Mouse (Mus musculus) midbrain, embryonic 14.5 days (tissue): ENCODE results near the gene Zfp941. TPM values are rescaled to one million over a fixed set of nuclear protein-coding genes. Genes with fewer than 3 reads are reported as not detected.
A peak's percentile ranks its signal among the peaks of the same experiment; 100 is the strongest.

Experiments
- ATAC-seq: fragments of 200-750 bp; cut with Nextera tagmentation; 2 replicates; pipeline ENCODE4 v1.8.0; 2017; ENCODE audit warnings: moderate number of reproducible peaks, moderate library complexity; ENCODE audit not compliant: low FRiP score, low TSS enrichment
- DNase-seq: peaks from one replicate; pipeline ENCODE4 v3.0.0-alpha.2; 2015
- H3K27ac ChIP-seq: fragments of 300-500 bp; sonication (generic); replicated peaks from 2 replicates; pipeline ENCODE4 v1.5.1; 2014; ENCODE audit warnings: mild to moderate bottlenecking, low read depth, low read length, moderate library complexity
- H3K27me3 ChIP-seq: fragments of 300-500 bp; sonication (generic); 2 replicates; pipeline ENCODE4 v1.6.1; 2014; ENCODE audit warnings: low read length, control low read depth, mixed read lengths; ENCODE audit not compliant: control insufficient read depth, insufficient read depth
- H3K36me3 ChIP-seq: fragments of 300-500 bp; sonication (generic); 2 replicates; pipeline ENCODE4 v1.6.1; 2014; ENCODE audit warnings: low read length, control low read depth; ENCODE audit not compliant: control insufficient read depth, insufficient read depth
- H3K4me1 ChIP-seq: fragments of 300-500 bp; sonication (generic); 2 replicates; pipeline ENCODE4 v1.6.1; 2014; ENCODE audit warnings: mild to moderate bottlenecking, antibody characterized with exemption, low read length, control low read depth; ENCODE audit not compliant: control insufficient read depth, insufficient read depth
- H3K4me2 ChIP-seq: fragments of 300-500 bp; sonication (generic); 2 replicates; pipeline ENCODE4 v1.6.1; 2014; ENCODE audit warnings: mild to moderate bottlenecking, low read length, moderate library complexity
- H3K4me3 ChIP-seq: fragments of 300-500 bp; sonication (generic); replicated peaks from 2 replicates; pipeline ENCODE4 v1.5.1; 2014; ENCODE audit warnings: low read depth, low read length
- H3K9ac ChIP-seq: fragments of 300-500 bp; sonication (generic); replicated peaks from 2 replicates; pipeline ENCODE4 v1.6.1; 2014; ENCODE audit warnings: mild to moderate bottlenecking, low read length, moderate library complexity
- H3K9me3 ChIP-seq: fragments of 300-500 bp; sonication (generic); 2 replicates; pipeline ENCODE4 v1.6.1; 2016; ENCODE audit warnings: low read length, control low read depth, mixed read lengths; ENCODE audit not compliant: control insufficient read depth
- WGBS: fragments of 180-500 bp; shearing (Covaris S2); extraction: QIAGEN DNeasy Blood & Tissue Kit; methylation state at CpG from one replicate; pipeline ENCODE4 v1.1.7; 2014; 5-methylcytosine and 5-hydroxymethylcytosine counted together
- polyA plus RNA-seq: library from polyadenylated mRNA; unstranded; fragments of >200 nt; fragmentation: Nextera tagmentation; extraction: Ambion mirVana; gene quantifications from 2 replicates; pipeline ENCODE4 v1.2.1, GENCODE M21; 2014

The Zfp941 gene
- polyA plus RNA-seq, 1 experiment from 2014 or later, result 34.5 TPM

GRCm38 (mm10) chr7:140834968-140835757, 13.2 kb upstream of the Zfp941 start, which contains the start of gene Urah:
Urah (plus strand) TSS chr7:140835018.
- no peaks in the 10 kb centered on the region for H3K9me3 ChIP-seq
- DNase-seq, result no peak
- H3K27ac ChIP-seq, result no peak within 1 kb of the TSS
- no peaks in the 10 kb centered on the region for H3K4me1 ChIP-seq
- no peak for ATAC-seq
- no peak within 1 kb of the TSS for H3K4me2 ChIP-seq
- no peak within 1 kb of the TSS for H3K9ac ChIP-seq
- no peaks in the 10 kb centered on the region for H3K27me3 ChIP-seq
- WGBS, result 49% methylated on average over 20 of the region's 20 CpGs
- no peaks in the 10 kb centered on the region for H3K36me3 ChIP-seq
- H3K4me3 ChIP-seq, result no peak within 1 kb of the TSS

- WGBS, result 83% methylated on average over 4 of the region's 4 CpGs
- DNase-seq, result no peak
- H3K36me3 ChIP-seq, result no peaks in the 10 kb centered on the region
These were observed 11.4 kb upstream of the Zfp941 start for GRCm38 (mm10) chr7:140833341-140833740.

GRCm38 (mm10) chr7:140831447-140831846, 9.5 kb upstream of the Zfp941 start:
- no peaks in the 10 kb centered on the region for H3K36me3 ChIP-seq
- no peaks in the 10 kb centered on the region for H3K4me1 ChIP-seq
- no peaks in the 10 kb centered on the region for H3K9me3 ChIP-seq
- H3K4me2 ChIP-seq, result no peak overlapping the region
- H3K27me3 ChIP-seq, result no peaks in the 10 kb centered on the region
- WGBS, result 80% methylated on average over 6 of the region's 6 CpGs
- no peak overlapping the region for H3K27ac ChIP-seq
- ATAC-seq, result no peak
- H3K9ac ChIP-seq, result no peak overlapping the region
- DNase-seq, result no peak
- no peak overlapping the region for H3K4me3 ChIP-seq

More at GRCm38 (mm10) chr7:140833341-140833740, 11.4 kb upstream of the Zfp941 start:
- no peaks in the 10 kb centered on the region for H3K27me3 ChIP-seq
- ATAC-seq, result no peak
- H3K27ac ChIP-seq, result no peak overlapping the region
- H3K4me1 ChIP-seq, result no peaks in the 10 kb centered on the region
- no peak overlapping the region for H3K4me2 ChIP-seq
- no peaks in the 10 kb centered on the region for H3K9me3 ChIP-seq
- H3K9ac ChIP-seq, result no peak overlapping the region
- no peak overlapping the region for H3K4me3 ChIP-seq

GRCm38 (mm10) chr7:140828171-140828881, 6.3 kb upstream of the Zfp941 start:
- H3K27me3 ChIP-seq, result no peaks in the 10 kb centered on the region
- H3K9ac ChIP-seq, result no peak overlapping the region
- no peaks in the 10 kb centered on the region for H3K4me1 ChIP-seq
- ATAC-seq (no peak; the same call in 1 of the 2 replicates), DNase-seq (peak; percentile 78)
- H3K9me3 ChIP-seq, result no peaks in the 10 kb centered on the region
- H3K27ac ChIP-seq, result no peak overlapping the region
- no peaks in the 10 kb centered on the region for H3K36me3 ChIP-seq
- H3K4me2 ChIP-seq, result no peak overlapping the region
- 38% methylated on average over 8 of the region's 8 CpGs for WGBS
- no peak overlapping the region for H3K4me3 ChIP-seq

GRCm38 (mm10) chr7:140822731-140823130, 753 bp upstream of the Zfp941 start:
- no peak for ATAC-seq
- no peak for DNase-seq
- WGBS, result 97% methylated on average over 4 of the region's 4 CpGs
- Histone ChIP-seq H3K9me3 (no peaks in the 10 kb centered on the region), H3K27ac (no peak overlapping the region), H3K4me3 (no peak overlapping the region), H3K4me2 (no peak overlapping the region), H3K36me3 (peaks cover 8% of the 10 kb centered on the region; the same call in 1 of the 2 replicates), H3K4me1 (peaks cover 9% of the 10 kb centered on the region; the same call in 1 of the 2 replicates), H3K27me3 (no peaks in the 10 kb centered on the region), H3K9ac (no peak overlapping the region)

- Histone ChIP-seq H3K4me2 (peak overlapping the region; percentile 53), H3K36me3 (peaks cover 18% of the 10 kb centered on the region; the same call in 1 of the 2 replicates), H3K4me3 (peak overlapping the region; percentile 58), H3K4me1 (peaks cover 9% of the 10 kb centered on the region; the same call in 1 of the 2 replicates), H3K9me3 (no peaks in the 10 kb centered on the region), H3K27me3 (no peaks in the 10 kb centered on the region), H3K27ac (peak overlapping the region; percentile 85), H3K9ac (peak overlapping the region; percentile 68)
- ATAC-seq, result peak; percentile 57
- 40% methylated on average over 5 of the region's 5 CpGs for WGBS
- DNase-seq, result no peak
These were observed 699 bp downstream of the Zfp941 start for GRCm38 (mm10) chr7:140821305-140821652.

GRCm38 (mm10) chr7:140820173-140820572, 1.8 kb downstream of the Zfp941 start:
- Histone ChIP-seq H3K9ac (no peak overlapping the region), H3K36me3 (peaks cover 18% of the 10 kb centered on the region; the same call in 1 of the 2 replicates), H3K4me2 (peak overlapping the region; percentile 39), H3K27ac (no peak overlapping the region), H3K4me3 (no peak overlapping the region), H3K27me3 (no peaks in the 10 kb centered on the region), H3K9me3 (no peaks in the 10 kb centered on the region), H3K4me1 (peaks cover 9% of the 10 kb centered on the region; the same call in 1 of the 2 replicates)
- WGBS, result 69% methylated on average over 4 of the region's 4 CpGs
- no peak for ATAC-seq
- DNase-seq, result peak; percentile 26

GRCm38 (mm10) chr7:140812850-140813249, 9.1 kb downstream of the Zfp941 start:
- Histone ChIP-seq H3K9me3 (no peaks in the 10 kb centered on the region), H3K9ac (no peak overlapping the region), H3K27ac (no peak overlapping the region), H3K4me2 (no peak overlapping the region), H3K4me3 (no peak overlapping the region), H3K27me3 (no peaks in the 10 kb centered on the region), H3K4me1 (no peaks in the 10 kb centered on the region), H3K36me3 (peaks cover 44% of the 10 kb centered on the region)
- WGBS, result 91% methylated on average over 12 of the region's 12 CpGs
- DNase-seq (no peak), ATAC-seq (no peak)
